Mouse (Mus musculus) intestine, postnatal 0 days (tissue): ENCODE measurements around the gene Plce1. TPM values are rescaled to one million over a fixed set of nuclear protein-coding genes. Genes with fewer than 3 reads are reported as not detected.

ENCODE experiments used
- ATAC-seq: fragments of 200-750 bp; cut with Nextera tagmentation; 2 replicates; pipeline ENCODE4 v1.8.0; 2017; ENCODE audit warnings: mild to moderate bottlenecking, moderate TSS enrichment, moderate library complexity
- H3K27ac ChIP-seq: fragments of 300-500 bp; sonication (generic); 2 replicates; pipeline ENCODE4 v1.5.1; 2014; ENCODE audit warnings: mild to moderate bottlenecking, low read depth, low read length, moderate library complexity
- H3K27me3 ChIP-seq: fragments of 300-500 bp; sonication (generic); replicated peaks from 2 replicates; pipeline ENCODE4 v1.6.1; 2014; ENCODE audit warnings: low read length, mixed read lengths; ENCODE audit not compliant: control insufficient read depth, insufficient read depth
- H3K36me3 ChIP-seq: fragments of 300-500 bp; sonication (generic); 2 replicates; pipeline ENCODE4 v1.6.1; 2014; ENCODE audit warnings: mild to moderate bottlenecking, moderate library complexity; ENCODE audit not compliant: control insufficient read depth, insufficient read depth
- H3K4me1 ChIP-seq: fragments of 300-500 bp; sonication (generic); replicated peaks from 2 replicates; pipeline ENCODE4 v1.6.1; 2014; ENCODE audit warnings: antibody characterized with exemption, low read length, mixed read lengths; ENCODE audit not compliant: control insufficient read depth, insufficient read depth
- H3K4me2 ChIP-seq: fragments of 300-500 bp; sonication (generic); replicated peaks from 2 replicates; pipeline ENCODE4 v1.6.1; 2014; ENCODE audit warnings: low read depth, mild to moderate bottlenecking, moderate library complexity
- H3K4me3 ChIP-seq: fragments of 300-500 bp; sonication (generic); 2 replicates; pipeline ENCODE4 v1.5.1; 2014; ENCODE audit warnings: low read depth, low read length
- H3K9ac ChIP-seq: fragments of 300-500 bp; sonication (generic); 2 replicates; pipeline ENCODE4 v1.6.1; 2014; ENCODE audit warnings: mild to moderate bottlenecking, low read depth, low read length
- H3K9me3 ChIP-seq: fragments of 300-500 bp; sonication (generic); 2 replicates; pipeline ENCODE4 v1.6.1; 2016; ENCODE audit warnings: mixed run types; ENCODE audit not compliant: control insufficient read depth
- CTCF ChIP-seq: sonication (generic); IDR thresholded peaks from 2 replicates; pipeline ENCODE4 v1.5.1; 2016; ENCODE audit warnings: low read depth, mild to moderate bottlenecking, control low read depth, antibody characterized with exemption, moderate library complexity
- WGBS: fragments of 180-500 bp; shearing (Covaris S2); extraction: QIAGEN DNeasy Blood & Tissue Kit; methylation state at CpG from one replicate; pipeline ENCODE4 v1.1.7; 2014; 5-methylcytosine and 5-hydroxymethylcytosine counted together
- polyA plus RNA-seq: library from polyadenylated mRNA; unstranded; fragments of >200 nt; fragmentation: Nextera tagmentation; extraction: Ambion mirVana; gene quantifications from 2 replicates; pipeline ENCODE4 v1.2.1, GENCODE M21; 2015

Plce1 gene
- polyA plus RNA-seq, 1 experiment from 2014 or later = 2.9 TPM

DNA sequence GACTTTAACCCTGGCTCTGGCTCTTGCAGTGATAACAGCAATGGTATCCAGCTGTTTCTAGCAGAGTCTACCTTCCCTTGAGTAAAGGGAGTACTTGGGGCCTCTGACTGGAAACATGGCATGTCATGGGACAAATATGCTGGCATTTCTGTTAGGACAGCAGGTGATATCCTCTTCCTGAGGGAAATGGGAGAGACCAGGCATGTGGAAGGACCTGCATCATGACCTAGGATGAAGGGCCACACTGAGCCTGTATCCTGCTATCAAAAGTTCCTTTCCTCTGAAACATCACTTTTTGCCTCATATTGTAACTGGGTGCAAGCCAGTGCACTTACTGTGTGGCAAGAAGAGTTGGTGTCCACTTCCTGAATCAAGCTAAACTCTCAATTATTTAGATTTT is 85.2 kb downstream of the Plce1 start:
- no peaks in the 10 kb centered on the region for H3K36me3 ChIP-seq
- H3K4me3 ChIP-seq = no peak overlapping the region
- no peaks in the 10 kb centered on the region for H3K27me3 ChIP-seq
- no peaks in the 10 kb centered on the region for H3K4me1 ChIP-seq
- TF ChIP-seq CTCF = no peak
- H3K27ac ChIP-seq = no peak overlapping the region
- ATAC-seq = no peak
- H3K4me2 ChIP-seq = no peak overlapping the region
- no peaks in the 10 kb centered on the region for H3K9me3 ChIP-seq
- no peak overlapping the region for H3K9ac ChIP-seq

DNA sequence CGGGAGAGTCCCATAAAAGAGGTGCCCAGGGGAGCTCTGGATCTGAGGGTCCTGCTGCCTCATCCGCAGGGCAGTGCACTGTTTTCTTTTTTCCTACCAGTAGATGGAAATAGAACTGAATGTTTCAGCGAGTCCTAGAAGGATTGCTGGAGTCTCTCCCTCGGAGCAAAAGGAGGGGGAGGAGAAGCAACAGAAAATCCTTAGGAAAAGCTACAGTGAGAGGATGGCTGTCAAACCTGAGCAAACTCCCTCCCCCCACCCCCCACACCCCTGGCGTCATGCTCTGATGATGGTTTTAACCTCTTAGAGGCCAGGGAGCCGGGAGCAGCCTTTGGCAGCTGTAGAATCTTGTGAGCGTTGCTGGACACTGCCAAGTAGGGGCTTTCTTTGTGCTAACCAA is 85.8 kb downstream of the Plce1 start:
- no peak overlapping the region for H3K9ac ChIP-seq
- H3K27me3 ChIP-seq = no peaks in the 10 kb centered on the region
- H3K4me1 ChIP-seq = no peaks in the 10 kb centered on the region
- no peaks in the 10 kb centered on the region for H3K9me3 ChIP-seq
- H3K27ac ChIP-seq = no peak overlapping the region
- no peak overlapping the region for H3K4me3 ChIP-seq
- 23% methylated on average over 7 of the region's 7 CpGs for WGBS
- H3K4me2 ChIP-seq = no peak overlapping the region
- no peaks in the 10 kb centered on the region for H3K36me3 ChIP-seq
- TF ChIP-seq CTCF = peak; percentile 60
- no peak for ATAC-seq

DNA sequence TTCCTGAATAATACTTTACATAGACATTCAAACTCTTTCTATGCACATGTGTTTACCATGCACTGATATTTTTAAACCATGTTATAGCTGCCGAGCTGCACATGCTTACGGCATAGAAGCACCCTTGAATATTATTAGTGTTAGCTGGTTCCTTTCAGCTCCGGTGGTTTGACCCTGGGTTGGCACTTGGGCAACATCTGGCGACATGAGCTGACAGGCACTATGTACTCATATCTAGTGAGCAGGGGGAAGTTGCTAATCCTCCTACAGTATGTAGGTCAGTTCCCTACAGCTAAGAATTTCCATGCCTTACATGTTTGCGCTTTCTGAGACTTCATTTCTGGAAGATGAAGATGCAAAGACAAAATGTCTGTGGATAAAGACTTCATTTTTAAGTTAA is 86.4 kb downstream of the Plce1 start:
- no peak for ATAC-seq
- no peak for TF ChIP-seq CTCF
- Histone ChIP-seq H3K4me2 (no peak overlapping the region), H3K4me1 (no peaks in the 10 kb centered on the region), H3K27ac (no peak overlapping the region), H3K36me3 (no peaks in the 10 kb centered on the region), H3K9ac (no peak overlapping the region), H3K27me3 (no peaks in the 10 kb centered on the region), H3K9me3 (no peaks in the 10 kb centered on the region), H3K4me3 (no peak overlapping the region)
- 66% methylated on average over 5 of the region's 5 CpGs for WGBS

DNA sequence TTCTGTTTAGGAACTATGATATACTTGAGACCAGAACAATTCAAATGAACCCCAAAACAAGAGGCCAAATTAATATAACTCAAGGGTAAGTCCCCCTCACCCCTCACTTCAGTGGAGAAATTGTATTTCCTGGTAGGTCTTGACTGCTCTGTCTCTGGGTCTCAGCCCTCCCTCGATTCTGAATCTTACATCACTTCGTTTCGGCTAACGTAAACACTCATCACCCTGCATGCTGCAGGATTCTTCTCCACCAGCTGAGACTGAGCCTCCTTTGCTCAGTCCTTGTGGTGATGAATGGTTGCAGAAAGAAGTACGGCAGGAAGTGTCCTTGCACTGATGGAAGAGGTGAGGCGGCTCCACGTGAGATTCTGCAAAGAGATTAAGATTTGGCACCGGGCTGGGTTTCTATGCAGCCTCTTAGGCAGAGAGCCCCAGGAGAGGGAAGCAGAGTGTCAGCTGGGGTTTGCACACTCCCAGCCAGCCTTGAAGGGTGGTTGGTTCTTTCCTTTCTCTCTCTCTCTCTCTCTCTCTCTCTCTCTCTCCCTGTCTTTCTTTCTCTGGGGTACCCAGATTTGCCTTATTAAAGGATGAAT is 97.7 kb downstream of the Plce1 start:
- Histone ChIP-seq H3K27ac (no peak overlapping the region), H3K4me3 (peak overlapping the region; percentile 1; the same call in 1 of the 2 replicates), H3K27me3 (no peaks in the 10 kb centered on the region), H3K36me3 (no peaks in the 10 kb centered on the region), H3K9me3 (no peaks in the 10 kb centered on the region), H3K4me1 (no peaks in the 10 kb centered on the region), H3K9ac (no peak overlapping the region), H3K4me2 (0 out of 2 replicates have a peak overlapping the region, but pooled peaks have one; percentile 27)
- no peak for ATAC-seq
- 17% methylated on average over 8 of the region's 8 CpGs for WGBS
- peak; percentile 44 for TF ChIP-seq CTCF

DNA sequence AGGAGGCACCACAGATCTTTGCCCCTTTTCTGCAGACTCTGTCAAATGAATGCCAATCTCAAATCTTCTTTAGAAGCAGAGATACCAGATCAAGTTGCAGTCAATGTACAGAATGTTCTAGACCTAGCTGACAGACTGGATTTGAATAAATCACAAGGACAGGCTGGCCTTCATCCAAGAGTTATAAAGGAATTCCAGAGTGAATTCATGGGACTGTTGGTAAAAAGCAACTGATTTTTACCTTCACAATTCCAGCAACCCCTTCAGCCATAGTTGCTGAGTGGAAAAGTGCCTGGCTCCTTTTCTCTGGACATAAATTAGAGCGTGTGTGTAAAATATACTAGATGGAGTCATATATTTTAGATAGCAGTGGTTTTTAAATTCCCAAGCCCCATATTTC is 102.0 kb downstream of the Plce1 start:
- Histone ChIP-seq H3K27ac (no peak overlapping the region), H3K9ac (no peak overlapping the region), H3K4me1 (no peaks in the 10 kb centered on the region), H3K9me3 (no peaks in the 10 kb centered on the region), H3K4me3 (no peak overlapping the region), H3K4me2 (no peak overlapping the region), H3K27me3 (no peaks in the 10 kb centered on the region), H3K36me3 (no peaks in the 10 kb centered on the region)
- ATAC-seq = no peak
- TF ChIP-seq CTCF = no peak
- WGBS = 81% methylated on average over 1 of the region's 1 CpGs

DNA sequence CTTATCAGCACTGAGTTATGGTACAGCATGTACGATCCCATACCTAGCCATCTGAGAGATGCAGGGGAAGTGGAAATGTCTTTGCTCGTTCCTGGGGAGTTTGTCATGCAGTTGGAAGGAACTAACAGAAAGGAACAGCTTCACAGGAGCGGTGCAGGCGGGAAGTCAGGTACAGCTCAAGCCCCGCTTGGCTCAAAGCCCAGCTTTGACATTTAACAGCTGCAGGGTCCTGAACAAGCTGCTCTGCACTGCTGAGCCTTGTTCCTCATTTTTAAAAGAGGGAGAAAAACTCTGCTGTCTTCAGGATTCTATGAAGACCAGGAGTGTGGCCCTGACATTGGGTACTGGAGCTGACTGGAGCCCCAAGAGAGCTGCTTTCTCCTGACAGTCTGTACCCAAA is 106.7 kb downstream of the Plce1 start:
- H3K4me1 ChIP-seq = no peaks in the 10 kb centered on the region
- H3K9ac ChIP-seq = no peak overlapping the region
- no peak overlapping the region for H3K27ac ChIP-seq
- ATAC-seq = no peak
- WGBS = 48% methylated on average over 5 of the region's 5 CpGs
- TF ChIP-seq CTCF = no peak
- no peaks in the 10 kb centered on the region for H3K27me3 ChIP-seq
- no peaks in the 10 kb centered on the region for H3K36me3 ChIP-seq
- no peaks in the 10 kb centered on the region for H3K9me3 ChIP-seq
- H3K4me3 ChIP-seq = no peak overlapping the region
- no peak overlapping the region for H3K4me2 ChIP-seq

DNA sequence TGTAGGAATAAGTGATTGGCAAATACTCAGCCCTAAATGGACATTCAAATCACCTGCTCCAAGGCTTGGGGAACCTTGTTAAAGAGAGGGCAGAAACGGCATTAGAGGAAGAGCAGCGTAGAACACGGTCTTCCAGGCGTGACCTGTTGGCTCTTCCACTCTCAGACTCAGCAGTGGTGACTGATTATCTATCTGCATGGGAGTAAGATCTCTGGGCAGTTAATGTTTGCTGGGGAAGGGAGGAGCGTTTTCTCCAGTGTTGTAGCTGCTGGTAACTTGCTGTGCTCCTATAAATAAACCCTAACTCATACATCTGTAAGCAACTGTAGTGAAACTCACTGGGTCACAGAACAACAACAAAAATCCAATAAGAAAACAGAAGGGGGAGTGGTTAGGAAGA is 108.6 kb downstream of the Plce1 start:
- WGBS = 42% methylated on average over 5 of the region's 5 CpGs
- H3K27ac ChIP-seq = no peak overlapping the region
- no peaks in the 10 kb centered on the region for H3K36me3 ChIP-seq
- no peak overlapping the region for H3K4me2 ChIP-seq
- no peak for TF ChIP-seq CTCF
- no peaks in the 10 kb centered on the region for H3K4me1 ChIP-seq
- H3K4me3 ChIP-seq = no peak overlapping the region
- H3K9me3 ChIP-seq = no peaks in the 10 kb centered on the region
- ATAC-seq = no peak
- no peak overlapping the region for H3K9ac ChIP-seq
- no peaks in the 10 kb centered on the region for H3K27me3 ChIP-seq
